Comparison of ENCODE assay signal across 8 mouse cellular contexts in genomic region chr2:143945466-143946075, GRCm38 (mm10). TPM values are rescaled to one million over a fixed set of nuclear protein-coding genes. Genes with fewer than 3 reads are reported as not detected.
DNase-seq lines count a peak whose midpoint lies in the region; ATAC-seq and TF ChIP-seq lines count a peak whose summit lies in the region.

No protein-coding gene starts in this region.

- H3K4me3 ChIP-seq in thymus, adult 2 months (ENCODE audit: control insufficient read depth, insufficient read depth, low read length): no peak overlapping the region

- WGBS in thymus, adult 2 months: 95% methylated on average over 7 of the region's 7 CpGs

- TF ChIP-seq CTCF in thymus, adult 2 months (IDR thresholded peaks at IDR 0.05; ENCODE audit: borderline replicate concordance, control insufficient read depth, extremely low read depth, insufficient read depth, low read length, poor library complexity): peak; percentile 34; the same call in 1 of the 2 replicates

- TF ChIP-seq POLR2A in thymus, adult 2 months (IDR thresholded peaks at IDR 0.05; ENCODE audit: control insufficient read depth, extremely low read depth, insufficient read depth, low read length, poor library complexity): no peak

- no peaks in the 10 kb centered on the region for H3K27me3 ChIP-seq in thymus, adult 2 months (ENCODE audit: control insufficient read depth, insufficient read depth, low read length)

- peaks cover 21% of the 10 kb centered on the region for H3K36me3 ChIP-seq in thymus, adult 2 months (ENCODE audit: control insufficient read depth, insufficient read depth, low read length)

- peak; percentile 18 for DNase-seq in embryo, embryonic 10 days (ENCODE audit: low spot score)
- no peak for DNase-seq in embryo, embryonic 11 days
- DNase-seq in thymus, adult 2 months: peak; percentile 23
- DNase-seq in thymus, adult 18-20 months: no peak
- DNase-seq in kidney, adult 9 months: peak; percentile 69
- no peak for DNase-seq in right cerebral cortex, postnatal 14 days
- no peak for DNase-seq in retina, postnatal 1 day

- ATAC-seq in megakaryocyte, adult 5-6 weeks (ENCODE audit: poor library complexity, severe bottlenecking): peak; percentile 51

- no peaks in the 10 kb centered on the region for H3K4me1 ChIP-seq in thymus, adult 2 months (replicated peaks; ENCODE audit: control insufficient read depth, insufficient read depth, low read length)

- H3K27ac ChIP-seq in thymus, adult 2 months (ENCODE audit: control insufficient read depth, insufficient read depth, low read length): no peak overlapping the region

RNA-seq across cellular contexts. Expression of gene Dstn, which starts 30.5 kb away (rescaled TPM):
- polyA plus RNA-seq in thymus, adult 2 months (2012; rRNA removed): 13.9 and 15.6 TPM in 2 replicates
- 379 and 399 TPM in 2 replicates for total RNA-seq in megakaryocyte, adult 5-6 weeks (2015)
- total RNA-seq in megakaryocyte, adult 5-6 weeks (2017): 518 and 538 TPM in 2 replicates

Comparison
In these comparisons a context has a peak if more than half of its experiments do, and no peak if none do; other contexts are left out.
1. DNase-seq: peak in embryo, embryonic 10 days (single experiment), thymus, adult 2 months (single experiment) and kidney, adult 9 months (single experiment); none in embryo, embryonic 11 days (single experiment), thymus, adult 18-20 months (0 of 2), right cerebral cortex, postnatal 14 days (single experiment) and retina, postnatal 1 day (single experiment).